Mouse (Mus musculus) adipocyte (in vitro differentiated cells): ENCODE results near the gene Ubr2.

ENCODE experiments used
- DNase-seq: peaks from one replicate; pipeline ENCODE4 v3.0.0-alpha.2; 2016; ENCODE audit warnings: low spot score

Gene Ubr2

GRCm38 (mm10) chr17:47003305-47003704 lies 7.1 kb downstream of the Ubr2 start:
- no peak for DNase-seq

- peak; percentile 81 for DNase-seq
Measured at GRCm38 (mm10) chr17:47002401-47002800, 8.0 kb downstream of the Ubr2 start.

- DNase-seq, result no peak
Measured at GRCm38 (mm10) chr17:46998840-46999239, 11.5 kb downstream of the Ubr2 start.

- no peak for DNase-seq
Measured at GRCm38 (mm10) chr17:46996484-46996883, 13.9 kb downstream of the Ubr2 start.

GRCm38 (mm10) chr17:46995621-46996020 lies 14.7 kb downstream of the Ubr2 start:
- DNase-seq, result no peak

GRCm38 (mm10) chr17:46994641-46995398 lies 15.5 kb downstream of the Ubr2 start:
- DNase-seq, result peak; percentile 68

- DNase-seq, result no peak
Measured at GRCm38 (mm10) chr17:46993625-46994024, 16.7 kb downstream of the Ubr2 start.

- DNase-seq, result no peak
Measured at GRCm38 (mm10) chr17:46987631-46988030, 22.7 kb downstream of the Ubr2 start.

GRCm38 (mm10) chr17:46980050-46980449 lies 30.3 kb downstream of the Ubr2 start:
- no peak for DNase-seq

GRCm38 (mm10) chr17:46975183-46975582 lies 35.2 kb downstream of the Ubr2 start:
- peak; percentile 62 for DNase-seq

- no peak for DNase-seq
Measured at GRCm38 (mm10) chr17:46972603-46973002, 37.8 kb downstream of the Ubr2 start.

GRCm38 (mm10) chr17:46966892-46967291 lies 43.5 kb downstream of the Ubr2 start:
- DNase-seq, result no peak

GRCm38 (mm10) chr17:46963186-46963585 lies 47.2 kb downstream of the Ubr2 start:
- peak; percentile 75 for DNase-seq

GRCm38 (mm10) chr17:46962153-46962552 lies 48.2 kb downstream of the Ubr2 start:
- DNase-seq, result no peak

GRCm38 (mm10) chr17:46960216-46960615 lies 50.1 kb downstream of the Ubr2 start:
- DNase-seq, result no peak

GRCm38 (mm10) chr17:46958045-46958444 lies 52.3 kb downstream of the Ubr2 start:
- peak; percentile 16 for DNase-seq

GRCm38 (mm10) chr17:46946276-46946675 lies 64.1 kb downstream of the Ubr2 start:
- no peak for DNase-seq

- DNase-seq, result no peak
Measured at GRCm38 (mm10) chr17:46942421-46942820, 67.9 kb downstream of the Ubr2 start.

- no peak for DNase-seq
Measured at GRCm38 (mm10) chr17:46940461-46940860, 69.9 kb downstream of the Ubr2 start.

- DNase-seq, result peak; percentile 66
Measured at GRCm38 (mm10) chr17:46933557-46934348, 76.6 kb downstream of the Ubr2 start.

GRCm38 (mm10) chr17:46932961-46933360 lies 77.4 kb downstream of the Ubr2 start:
- no peak for DNase-seq

GRCm38 (mm10) chr17:46929897-46930296 lies 80.5 kb downstream of the Ubr2 start:
- DNase-seq, result no peak

GRCm38 (mm10) chr17:46929277-46929676 lies 81.1 kb downstream of the Ubr2 start:
- no peak for DNase-seq
